Mouse (Mus musculus): Measurements from ENCODE around the gene Fbxo28.

Fbxo28 gene

GRCm38 (mm10) chr1:182340821-182341781 lies at the start of gene Fbxo28:
Gene Fbxo28, minus strand, starts transcription at chr1:182341629.
- DNase-seq: peak; percentile 81

- no peak for DNase-seq
Observed at GRCm38 (mm10) chr1:182388729-182389128, 47.3 kb upstream of the Fbxo28 start.

GRCm38 (mm10) chr1:182386449-182386848 lies 45.0 kb upstream of the Fbxo28 start:
- DNase-seq: no peak

DNA sequence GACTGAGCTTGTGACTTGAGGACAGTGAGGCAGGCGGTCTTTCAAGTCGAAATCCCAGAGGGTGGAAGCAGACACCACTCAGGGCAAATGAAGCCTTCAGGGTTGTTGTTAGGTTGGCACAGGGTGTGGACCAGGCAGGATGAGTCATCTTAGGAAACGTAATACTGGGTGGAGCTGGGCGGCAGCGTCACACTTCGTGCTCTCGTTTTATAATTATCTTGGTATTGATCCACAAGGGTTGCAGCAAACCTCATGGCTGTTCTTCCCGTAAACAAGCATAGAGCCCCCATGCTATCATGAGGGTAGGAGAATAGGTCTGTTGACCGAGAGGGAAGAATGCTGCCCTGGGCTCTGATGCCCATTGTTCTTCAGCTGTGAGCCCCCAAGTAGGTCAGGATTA lies 41.7 kb upstream of the Fbxo28 start:
- DNase-seq: no peak

- peak; percentile 29 for DNase-seq
Observed at GRCm38 (mm10) chr1:182381327-182381726, 39.9 kb upstream of the Fbxo28 start.

GRCm38 (mm10) chr1:182380683-182381082 lies 39.3 kb upstream of the Fbxo28 start:
- no peak for DNase-seq

- no peak for DNase-seq
Observed at GRCm38 (mm10) chr1:182378876-182379275, 37.4 kb upstream of the Fbxo28 start.

- DNase-seq: no peak
Observed at GRCm38 (mm10) chr1:182378205-182378835, 36.9 kb upstream of the Fbxo28 start.

- no peak for DNase-seq
Observed at GRCm38 (mm10) chr1:182377519-182377918, 36.1 kb upstream of the Fbxo28 start.

DNA sequence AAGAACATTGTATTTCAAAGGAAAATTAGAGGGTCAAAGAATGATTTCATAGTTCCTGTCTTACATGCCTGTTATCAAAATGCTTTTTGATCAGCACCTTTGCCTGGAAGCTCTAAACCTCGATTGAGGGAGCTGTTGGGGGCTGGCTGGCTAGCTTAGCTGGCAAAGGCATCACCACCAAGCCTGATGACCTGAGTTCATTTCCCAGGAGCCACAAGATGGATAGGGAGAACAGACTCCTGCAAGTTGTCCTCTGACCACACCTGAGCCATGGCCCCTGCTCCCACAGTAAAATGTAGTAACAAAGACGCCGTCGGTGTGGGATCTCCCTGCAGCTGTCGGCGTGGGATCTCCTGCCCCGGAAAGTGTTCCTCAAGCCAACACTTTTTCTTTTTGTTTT lies 35.4 kb upstream of the Fbxo28 start:
- no peak for DNase-seq

DNA sequence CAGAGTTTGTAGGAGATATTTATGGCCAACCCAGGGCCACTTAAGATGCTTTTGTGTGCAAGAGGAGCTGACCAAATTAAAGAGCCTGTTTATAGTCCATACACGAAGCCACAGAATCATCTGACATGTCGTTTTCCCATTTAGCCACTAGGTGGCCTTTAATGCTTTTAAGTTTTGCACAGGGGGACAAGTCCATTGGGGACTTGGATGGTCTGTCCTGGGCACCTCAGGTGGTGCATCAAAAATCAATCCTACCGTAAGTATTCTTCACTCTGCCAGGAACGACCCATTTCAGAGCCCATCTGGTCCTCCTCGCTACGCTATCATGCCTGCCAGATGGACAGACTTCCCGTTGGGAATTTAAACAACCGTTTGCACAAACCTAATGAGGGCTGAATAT lies 34.8 kb upstream of the Fbxo28 start:
- DNase-seq: no peak

DNA sequence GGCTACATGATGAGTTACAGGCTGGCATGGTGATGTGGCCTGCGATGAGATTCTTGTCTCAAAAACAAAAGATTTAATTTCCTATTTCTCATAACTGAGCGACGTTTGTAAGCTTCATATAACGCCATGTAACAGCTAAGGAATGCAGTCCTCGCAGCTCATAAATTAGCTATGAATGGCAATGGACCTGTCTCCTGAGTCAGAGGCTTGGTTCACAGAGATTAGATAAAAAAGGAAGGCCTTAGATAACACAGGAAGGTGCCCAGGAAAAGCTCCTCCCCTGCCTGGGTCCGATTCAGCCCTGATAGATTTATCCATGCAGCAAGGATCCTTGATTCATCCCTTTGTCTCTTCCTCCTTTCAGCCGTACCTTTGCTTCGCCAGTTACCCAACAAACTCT lies 30.5 kb upstream of the Fbxo28 start:
- no peak for DNase-seq

DNA sequence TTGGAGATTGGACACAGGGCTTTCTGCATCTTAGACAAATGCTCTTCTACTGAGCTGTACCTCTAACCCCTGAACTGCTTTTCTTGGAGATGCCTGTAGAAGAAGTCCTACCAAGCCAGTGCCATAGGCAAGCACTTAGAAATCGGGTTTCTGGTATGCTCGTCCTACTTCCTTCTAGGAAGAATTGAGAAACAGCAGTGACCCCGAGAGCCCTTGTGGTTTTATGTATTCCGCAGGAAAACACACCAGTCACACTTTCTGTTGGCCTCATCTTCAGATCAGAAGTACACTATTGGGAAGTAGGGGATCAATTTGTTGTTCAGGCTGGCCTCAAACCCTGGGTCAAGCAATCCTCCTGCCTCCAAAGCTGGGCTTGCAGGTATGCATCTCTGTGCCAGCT lies 28.0 kb upstream of the Fbxo28 start:
- no peak for DNase-seq

- no peak for DNase-seq
Observed at GRCm38 (mm10) chr1:182368782-182369181, 27.4 kb upstream of the Fbxo28 start.

- no peak for DNase-seq
Observed at GRCm38 (mm10) chr1:182368309-182368708, 26.9 kb upstream of the Fbxo28 start.

DNA sequence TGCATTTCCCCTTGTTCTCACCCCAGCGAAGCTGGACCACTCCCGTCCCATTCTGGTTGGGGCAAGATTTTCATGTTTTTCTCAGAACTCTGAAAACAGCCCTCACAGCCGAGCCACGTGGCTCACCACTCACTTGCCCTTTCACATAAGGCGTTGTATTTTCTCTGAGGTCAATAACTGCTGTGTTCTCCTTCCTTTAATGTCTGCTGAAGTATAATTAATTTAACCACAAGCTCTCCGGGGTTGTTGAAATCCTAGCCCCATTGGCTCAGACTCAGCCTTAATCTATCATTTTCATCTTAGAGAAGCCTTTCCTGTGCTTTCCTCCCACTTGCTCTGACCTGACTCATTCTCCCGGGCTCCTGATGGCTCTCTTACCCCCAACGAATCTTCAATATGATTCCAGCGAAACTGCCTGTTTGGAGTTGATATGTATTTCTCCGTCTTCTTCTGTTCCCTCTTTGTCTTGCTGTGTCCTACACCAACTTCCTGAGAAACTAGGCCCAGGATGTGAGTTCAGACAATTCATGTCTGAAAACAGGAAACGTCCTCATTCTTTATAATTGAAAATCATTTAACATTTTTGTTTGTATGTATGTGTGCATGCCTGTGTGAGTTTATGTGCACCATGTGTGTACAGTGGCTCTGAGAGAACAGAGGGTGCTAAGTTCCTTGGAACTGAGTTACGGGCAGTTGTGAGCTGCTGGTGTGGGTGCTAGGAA lies 22.4 kb upstream of the Fbxo28 start:
- no peak for DNase-seq

DNA sequence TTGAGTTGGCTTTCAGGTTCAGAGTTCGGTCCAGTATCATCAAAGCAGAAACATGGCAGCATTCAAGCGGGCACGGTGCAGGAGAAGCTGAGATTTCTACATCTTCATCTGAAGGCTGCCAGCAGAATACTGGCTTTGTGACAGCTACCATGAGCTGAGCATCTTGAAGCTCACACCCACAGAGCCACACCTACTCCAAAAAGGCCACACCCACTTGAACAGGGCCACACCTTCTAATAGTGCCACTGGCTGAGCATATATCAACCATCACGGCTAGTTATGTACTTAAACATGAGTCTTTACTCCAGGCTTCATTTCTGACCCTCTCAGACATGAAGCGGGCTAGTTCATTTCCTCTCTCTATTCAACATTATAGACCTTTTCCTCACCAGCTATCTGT lies 21.3 kb upstream of the Fbxo28 start:
- DNase-seq: no peak

DNA sequence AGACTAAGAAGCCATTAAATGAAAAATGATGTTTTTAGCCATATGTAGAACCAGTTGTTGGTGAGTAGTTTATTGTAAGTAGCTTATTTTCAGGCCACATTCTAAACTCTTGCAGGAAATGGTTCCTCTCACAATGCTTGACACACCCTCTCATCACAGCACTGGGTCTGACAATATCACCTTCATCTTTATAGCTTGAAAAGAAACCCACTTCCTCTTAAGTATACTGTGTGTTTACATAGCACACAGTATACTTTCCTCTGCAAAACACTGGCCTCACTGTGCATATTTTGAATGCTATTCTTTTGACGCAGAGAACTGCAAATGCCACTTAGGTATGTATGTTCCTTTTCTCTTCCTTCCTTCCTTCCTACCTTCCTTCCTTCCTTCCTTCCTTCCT lies 16.7 kb upstream of the Fbxo28 start:
- DNase-seq: no peak

DNA sequence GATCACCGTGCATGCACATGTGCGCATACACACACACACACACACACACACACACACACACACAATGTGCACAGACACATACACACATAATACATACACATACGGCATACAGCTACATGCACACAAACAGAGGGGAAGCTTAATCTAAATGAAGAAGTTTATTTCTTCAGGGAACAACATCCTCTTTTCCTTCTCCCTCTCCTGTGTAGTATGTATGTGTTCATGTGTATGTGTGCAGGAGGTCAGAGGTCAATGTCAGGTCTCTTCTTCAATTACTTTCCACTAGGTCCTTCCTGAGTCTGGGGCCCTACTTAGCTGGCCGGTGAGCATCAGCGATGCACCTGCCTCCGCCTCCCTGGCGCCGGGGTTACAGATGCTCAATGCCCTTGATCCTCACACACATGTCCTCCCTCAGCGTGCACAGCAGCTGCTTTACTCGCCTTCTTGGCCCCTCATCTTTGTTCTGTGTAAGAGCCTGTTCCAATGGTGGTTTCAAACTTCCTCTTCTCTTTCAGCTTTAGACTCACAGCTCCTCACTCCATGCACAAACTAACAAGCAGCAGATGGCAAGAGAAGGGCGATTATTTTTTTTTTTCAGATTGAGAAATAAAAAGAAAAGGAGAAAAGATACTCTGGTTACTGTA lies 13.2 kb upstream of the Fbxo28 start:
- peak; percentile 72 for DNase-seq

DNA sequence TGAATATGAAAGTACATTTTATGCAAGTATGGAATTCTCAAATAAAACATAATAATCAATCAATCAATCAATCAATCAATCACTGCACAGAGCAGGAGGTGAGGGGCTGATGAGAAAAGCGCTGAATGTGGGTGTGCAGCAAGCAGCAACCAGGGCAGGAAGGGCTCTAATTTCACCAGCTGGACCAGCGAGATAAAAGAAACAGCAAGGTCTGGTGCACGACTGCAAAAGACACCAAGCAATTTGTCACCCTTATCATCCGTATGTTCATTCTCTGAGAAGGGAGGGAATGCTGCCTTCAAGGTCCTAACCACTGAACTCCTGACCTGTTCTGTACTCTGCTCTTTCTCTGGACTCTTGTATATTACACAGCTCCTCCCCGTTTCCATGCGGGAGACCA lies 8.1 kb upstream of the Fbxo28 start:
- no peak for DNase-seq

DNA sequence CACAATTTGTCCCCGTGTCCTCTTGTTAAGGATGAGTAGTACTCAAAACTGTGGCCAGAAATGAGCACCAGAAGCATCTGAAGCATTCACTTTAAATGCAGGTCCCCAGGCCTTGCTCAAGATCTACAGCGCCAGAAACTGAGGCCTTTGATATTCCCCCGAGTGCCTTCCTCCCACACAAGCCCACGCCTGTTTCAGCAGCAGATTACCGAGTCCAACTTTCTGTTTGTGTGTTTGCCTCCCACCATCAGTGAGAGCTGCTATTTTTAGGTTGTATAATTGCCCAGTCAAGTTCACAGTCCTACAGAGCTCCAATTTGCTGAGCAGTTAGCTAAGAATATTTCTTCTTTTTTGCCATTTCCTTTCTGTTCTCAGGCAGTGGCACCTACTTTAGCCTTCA lies 5.1 kb upstream of the Fbxo28 start:
- no peak for DNase-seq

- DNase-seq: no peak
Observed at GRCm38 (mm10) chr1:182345857-182346256, 4.4 kb upstream of the Fbxo28 start.

DNA sequence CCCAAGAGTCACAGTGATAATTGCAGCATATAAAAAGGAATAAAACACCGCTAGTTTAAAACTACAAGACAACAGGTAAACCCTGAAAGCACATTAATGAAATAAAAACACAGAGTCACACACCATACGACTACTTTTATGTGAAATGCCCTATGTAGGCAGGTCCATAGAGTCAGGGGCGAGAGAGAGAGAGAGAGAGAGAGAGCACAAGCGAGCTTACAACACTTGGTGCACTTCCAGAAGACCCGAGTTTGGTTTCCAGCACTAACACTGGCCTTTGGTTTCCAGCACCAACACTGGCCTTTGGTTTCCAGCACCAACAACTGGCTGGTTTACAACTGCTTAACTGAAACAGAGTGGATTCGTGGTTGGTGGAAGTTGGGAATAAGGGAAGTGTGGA lies 564 bp upstream of the Fbxo28 start:
- DNase-seq: no peak
